Mouse (Mus musculus) liver, embryonic 13.5 days (tissue): Measurements from ENCODE around the gene Cgnl1. TPM values are rescaled to one million over a fixed set of nuclear protein-coding genes. Genes with fewer than 3 reads are reported as not detected.
"Not testable (repeated sequence)": the region's sequence is repeated elsewhere in the genome, so short reads cannot be mapped to it uniquely, and the experiment has no call there.

ENCODE experiments used
- ATAC-seq: fragments of 200-750 bp; cut with Nextera tagmentation; 2 replicates; pipeline ENCODE4 v1.8.0; 2017; ENCODE audit warnings: low read depth, mild to moderate bottlenecking, moderate number of reproducible peaks, moderate library complexity
- DNase-seq: peaks from one replicate; pipeline ENCODE4 v3.0.0; 2022
- H3K27ac ChIP-seq: fragments of 300-500 bp; sonication (generic); 2 replicates; pipeline ENCODE4 v1.5.1; 2015; ENCODE audit warnings: moderate library complexity, mild to moderate bottlenecking, inconsistent platforms
- H3K27me3 ChIP-seq: fragments of 300-500 bp; sonication (generic); 2 replicates; pipeline ENCODE4 v1.6.1; 2015; ENCODE audit warnings: mild to moderate bottlenecking, inconsistent platforms
- H3K36me3 ChIP-seq: fragments of 300-500 bp; sonication (generic); 2 replicates; pipeline ENCODE4 v1.6.1; 2015; ENCODE audit warnings: mild to moderate bottlenecking, inconsistent platforms
- H3K4me1 ChIP-seq: fragments of 300-500 bp; sonication (generic); replicated peaks from 2 replicates; pipeline ENCODE4 v1.6.1; 2015; ENCODE audit warnings: inconsistent platforms
- H3K4me2 ChIP-seq: fragments of 300-500 bp; sonication (generic); 2 replicates; pipeline ENCODE4 v1.6.1; 2015; ENCODE audit warnings: inconsistent platforms, mild to moderate bottlenecking, moderate library complexity
- H3K4me3 ChIP-seq: fragments of 300-500 bp; sonication (generic); replicated peaks from 2 replicates; pipeline ENCODE4 v1.5.1; 2015; ENCODE audit warnings: mild to moderate bottlenecking, inconsistent platforms
- H3K9ac ChIP-seq: fragments of 300-500 bp; sonication (generic); 2 replicates; pipeline ENCODE4 v1.6.1; 2015; ENCODE audit warnings: mild to moderate bottlenecking, inconsistent platforms
- H3K9me3 ChIP-seq: fragments of 300-500 bp; sonication (generic); replicated peaks from 2 replicates; pipeline ENCODE4 v1.6.1; 2016; ENCODE audit warnings: inconsistent platforms
- WGBS: fragments of 180-500 bp; shearing (Covaris S2); methylation state at CpG from one replicate; pipeline ENCODE4 v1.1.7; 2015; ENCODE audit not compliant: insufficient replicate concordance; 5-methylcytosine and 5-hydroxymethylcytosine counted together
- polyA plus RNA-seq: library from polyadenylated mRNA; unstranded; fragments of >200 nt; fragmentation: Nextera tagmentation; extraction: Ambion mirVana; gene quantifications from 2 replicates; pipeline ENCODE4 v1.2.1, GENCODE M21; 2015

Gene Cgnl1
- polyA plus RNA-seq, 1 experiment from 2014 or later, result 1.9 TPM

- H3K27me3 ChIP-seq, H3K9me3 ChIP-seq, H3K4me3 ChIP-seq, ATAC-seq, DNase-seq, H3K4me2 ChIP-seq, H3K4me1 ChIP-seq, H3K27ac ChIP-seq, H3K36me3 ChIP-seq, H3K9ac ChIP-seq: not testable (repeated sequence)
- 71% methylated on average over 5 of the region's 5 CpGs for WGBS
Observed at GRCm38 (mm10) chr9:71620116-71620515, 151.3 kb downstream of the Cgnl1 start.

- Histone ChIP-seq H3K9ac (no peak overlapping the region), H3K27ac (no peak overlapping the region), H3K4me2 (no peak overlapping the region), H3K4me3 (no peak overlapping the region), H3K4me1 (no peaks in the 10 kb centered on the region), H3K9me3 (no peaks in the 10 kb centered on the region), H3K36me3 (no peaks in the 10 kb centered on the region), H3K27me3 (0 out of 2 replicates have a peak, but pooled peaks cover 3% of the 10 kb centered on the region)
- WGBS, result 30% methylated on average over 8 of the region's 8 CpGs
- peak; percentile 16 for DNase-seq
- no peak for ATAC-seq
Observed at GRCm38 (mm10) chr9:71617363-71617762, 154.0 kb downstream of the Cgnl1 start.

GRCm38 (mm10) chr9:71616185-71616584 is 155.2 kb downstream of the Cgnl1 start:
- peak; percentile 52 for DNase-seq
- WGBS, result 9% methylated on average over 3 of the region's 3 CpGs
- Histone ChIP-seq H3K27me3 (0 out of 2 replicates have a peak, but pooled peaks cover 3% of the 10 kb centered on the region), H3K4me3 (no peak overlapping the region), H3K36me3 (no peaks in the 10 kb centered on the region), H3K9ac (no peak overlapping the region), H3K4me1 (no peaks in the 10 kb centered on the region), H3K4me2 (no peak overlapping the region), H3K27ac (no peak overlapping the region), H3K9me3 (no peaks in the 10 kb centered on the region)
- ATAC-seq, result no peak

- no peak overlapping the region for H3K27ac ChIP-seq
- no peaks in the 10 kb centered on the region for H3K4me1 ChIP-seq
- no peak overlapping the region for H3K4me2 ChIP-seq
- DNase-seq, result no peak
- 0 out of 2 replicates have a peak, but pooled peaks cover 6% of the 10 kb centered on the region for H3K27me3 ChIP-seq
- no peak overlapping the region for H3K4me3 ChIP-seq
- H3K9me3 ChIP-seq, result no peaks in the 10 kb centered on the region
- ATAC-seq, result no peak
- H3K9ac ChIP-seq, result no peak overlapping the region
- WGBS, result 18% methylated on average over 2 of the region's 2 CpGs
- H3K36me3 ChIP-seq, result no peaks in the 10 kb centered on the region
Observed at GRCm38 (mm10) chr9:71614643-71615042, 156.8 kb downstream of the Cgnl1 start.

- no peak overlapping the region for H3K27ac ChIP-seq
- DNase-seq (no peak), ATAC-seq (no peak)
- H3K9me3 ChIP-seq, result no peaks in the 10 kb centered on the region
- no peak overlapping the region for H3K4me2 ChIP-seq
- peaks cover 21% of the 10 kb centered on the region for H3K27me3 ChIP-seq
- 61% methylated on average over 6 of the region's 6 CpGs for WGBS
- H3K36me3 ChIP-seq, result no peaks in the 10 kb centered on the region
- no peaks in the 10 kb centered on the region for H3K4me1 ChIP-seq
- no peak overlapping the region for H3K9ac ChIP-seq
- no peak overlapping the region for H3K4me3 ChIP-seq
Observed at GRCm38 (mm10) chr9:71612981-71613380, 158.4 kb downstream of the Cgnl1 start.

- Histone ChIP-seq H3K4me3 (no peak overlapping the region), H3K27ac (no peak overlapping the region), H3K9me3 (no peaks in the 10 kb centered on the region), H3K4me2 (no peak overlapping the region), H3K36me3 (no peaks in the 10 kb centered on the region), H3K9ac (no peak overlapping the region), H3K27me3 (peaks cover 27% of the 10 kb centered on the region), H3K4me1 (peaks cover 5% of the 10 kb centered on the region)
- no peak for ATAC-seq
- 73% methylated on average over 4 of the region's 4 CpGs for WGBS
- DNase-seq, result no peak
Observed at GRCm38 (mm10) chr9:71611876-71612275, 159.5 kb downstream of the Cgnl1 start.

- WGBS, result 60% methylated on average over 6 of the region's 6 CpGs
- H3K4me2 ChIP-seq, result no peak overlapping the region
- H3K4me1 ChIP-seq, result peaks cover 25% of the 10 kb centered on the region
- peaks cover 36% of the 10 kb centered on the region for H3K27me3 ChIP-seq
- H3K27ac ChIP-seq, result no peak overlapping the region
- H3K36me3 ChIP-seq, result no peaks in the 10 kb centered on the region
- no peak overlapping the region for H3K4me3 ChIP-seq
- no peak overlapping the region for H3K9ac ChIP-seq
- no peak for ATAC-seq
- no peak for DNase-seq
- no peaks in the 10 kb centered on the region for H3K9me3 ChIP-seq
Observed at GRCm38 (mm10) chr9:71609010-71609409, 162.4 kb downstream of the Cgnl1 start.

GRCm38 (mm10) chr9:71606296-71607057 is 164.9 kb downstream of the Cgnl1 start:
- 8% methylated on average over 13 of the region's 13 CpGs for WGBS
- Histone ChIP-seq H3K9me3 (no peaks in the 10 kb centered on the region), H3K27me3 (peaks cover 32% of the 10 kb centered on the region), H3K4me3 (no peak overlapping the region), H3K36me3 (no peaks in the 10 kb centered on the region), H3K27ac (no peak overlapping the region), H3K4me2 (0 out of 2 replicates have a peak overlapping the region, but pooled peaks have one; percentile 8), H3K9ac (no peak overlapping the region), H3K4me1 (peaks cover 25% of the 10 kb centered on the region)
- peak; percentile 73 for DNase-seq
- peak; percentile 89 for ATAC-seq

GRCm38 (mm10) chr9:71604914-71605635 is 166.3 kb downstream of the Cgnl1 start:
- 29% methylated on average over 6 of the region's 6 CpGs for WGBS
- ATAC-seq (peak; percentile 66), DNase-seq (peak; percentile 56)
- peaks cover 32% of the 10 kb centered on the region for H3K27me3 ChIP-seq
- peaks cover 25% of the 10 kb centered on the region for H3K4me1 ChIP-seq
- H3K36me3 ChIP-seq, result no peaks in the 10 kb centered on the region
- no peak overlapping the region for H3K4me3 ChIP-seq
- no peak overlapping the region for H3K27ac ChIP-seq
- H3K4me2 ChIP-seq, result peak overlapping the region; percentile 8; the same call in 1 of the 2 replicates
- no peak overlapping the region for H3K9ac ChIP-seq
- H3K9me3 ChIP-seq, result no peaks in the 10 kb centered on the region

GRCm38 (mm10) chr9:71599861-71600260 is 171.5 kb downstream of the Cgnl1 start:
- peaks cover 26% of the 10 kb centered on the region for H3K27me3 ChIP-seq
- H3K4me2 ChIP-seq, result no peak overlapping the region
- H3K9ac ChIP-seq, result no peak overlapping the region
- peaks cover 3% of the 10 kb centered on the region for H3K4me1 ChIP-seq
- no peaks in the 10 kb centered on the region for H3K9me3 ChIP-seq
- no peak overlapping the region for H3K4me3 ChIP-seq
- WGBS, result 57% methylated on average over 7 of the region's 7 CpGs
- ATAC-seq, result no peak
- no peak for DNase-seq
- H3K27ac ChIP-seq, result no peak overlapping the region
- no peaks in the 10 kb centered on the region for H3K36me3 ChIP-seq

GRCm38 (mm10) chr9:71596888-71597287 is 174.5 kb downstream of the Cgnl1 start:
- 32% methylated on average over 6 of the region's 6 CpGs for WGBS
- no peak overlapping the region for H3K27ac ChIP-seq

More at GRCm38 (mm10) chr9:71596888-71597287, 174.5 kb downstream of the Cgnl1 start:
- peaks cover 11% of the 10 kb centered on the region for H3K4me1 ChIP-seq
- ATAC-seq (no peak), DNase-seq (no peak)
- H3K4me3 ChIP-seq, result no peak overlapping the region
- no peaks in the 10 kb centered on the region for H3K36me3 ChIP-seq
- no peak overlapping the region for H3K4me2 ChIP-seq
- H3K9ac ChIP-seq, result no peak overlapping the region
- H3K27me3 ChIP-seq, result peaks cover 28% of the 10 kb centered on the region
- H3K9me3 ChIP-seq, result no peaks in the 10 kb centered on the region
